Mouse (Mus musculus): ENCODE data around the gene Mid1. TPM values are rescaled to one million over a fixed set of nuclear protein-coding genes. Genes with fewer than 3 reads are reported as not detected.
A peak's percentile ranks its signal among the peaks of the same experiment; 100 is the strongest.
"Not testable (repeated sequence)": the region's sequence is repeated elsewhere in the genome, so short reads cannot be mapped to it uniquely, and the experiment has no call there.

Mid1 gene
- polyA plus RNA-seq, 1 experiment, result 7.6 TPM

- H3K4me3 ChIP-seq (ENCODE audit: insufficient read depth, low read length), result no peak overlapping the region
- no peaks in the 10 kb centered on the region for H3K4me1 ChIP-seq (ENCODE audit: control insufficient read depth, insufficient read depth, low read length)
- no peak for TF ChIP-seq CTCF (IDR thresholded peaks at IDR 0.05; ENCODE audit: extremely low read depth, insufficient read depth, low read length)
- TF ChIP-seq POLR2A (IDR thresholded peaks at IDR 0.05; ENCODE audit: extremely low read depth, insufficient read depth, low read length), result no peak
Observed at GRCm38 (mm10) chrX:169930868-169931267, 245.9 kb downstream of the Mid1 start.

DNA sequence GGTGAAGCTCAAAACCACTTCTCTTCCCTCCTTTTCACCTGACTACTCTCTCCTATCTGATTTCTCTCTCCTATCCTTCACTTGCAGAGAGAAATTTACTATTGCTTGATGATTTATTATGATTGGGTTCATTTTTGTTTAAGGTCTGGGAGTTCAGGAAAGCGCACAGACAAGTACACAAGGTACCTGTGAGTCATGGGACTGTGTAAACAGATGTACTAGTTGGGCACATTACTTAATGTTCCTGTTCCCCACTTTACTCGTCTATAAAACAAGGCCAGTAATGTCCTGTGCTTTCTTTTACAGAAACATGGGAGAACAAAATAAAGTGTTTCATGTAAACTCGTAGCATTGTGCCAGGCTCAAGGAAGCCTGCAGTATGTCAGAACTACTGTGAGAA lies 248.2 kb downstream of the Mid1 start:
- Histone ChIP-seq H3K4me3 (ENCODE audit: insufficient read depth, low read length) (no peak overlapping the region), H3K4me1 (ENCODE audit: control insufficient read depth, insufficient read depth, low read length) (no peaks in the 10 kb centered on the region), H3K27ac (ENCODE audit: insufficient read depth, low read length) (no peak overlapping the region)
- TF ChIP-seq CTCF (IDR thresholded peaks at IDR 0.05; ENCODE audit: extremely low read depth, insufficient read depth, low read length) (no peak), POLR2A (IDR thresholded peaks at IDR 0.05; ENCODE audit: extremely low read depth, insufficient read depth, low read length) (no peak)

More at GRCm38 (mm10) chrX:169930868-169931267, 245.9 kb downstream of the Mid1 start:
- H3K27ac ChIP-seq (ENCODE audit: insufficient read depth, low read length), result no peak overlapping the region

DNA sequence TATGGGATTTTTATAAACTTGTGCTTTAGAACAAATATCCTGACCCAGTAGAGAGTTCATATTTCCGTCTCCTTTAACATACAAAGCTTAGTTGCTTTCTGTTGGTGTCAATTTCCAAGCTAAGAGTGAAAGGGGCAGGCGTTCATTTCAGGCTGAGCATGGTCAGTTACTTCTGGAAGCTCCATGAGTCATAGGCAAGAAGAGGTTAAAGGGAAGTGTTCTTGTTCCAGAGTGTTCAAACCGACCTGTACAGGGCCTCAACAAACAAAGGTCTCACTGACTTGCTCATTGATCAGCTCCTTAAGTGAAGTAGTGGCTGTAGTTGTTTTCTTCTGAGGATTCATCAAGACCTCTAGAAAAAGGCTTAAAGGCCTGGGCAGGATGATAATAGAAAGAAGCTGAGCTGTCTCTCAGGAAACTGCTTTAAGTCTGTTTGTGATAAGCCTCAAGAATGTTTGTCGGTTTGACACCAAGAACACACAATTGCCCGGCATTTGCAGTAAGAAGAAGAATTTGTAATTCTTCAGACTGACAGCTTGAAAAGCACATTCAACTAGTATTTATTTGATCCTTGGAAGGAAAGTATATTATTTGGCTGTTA lies 252.2 kb downstream of the Mid1 start:
- Histone ChIP-seq H3K4me3 (ENCODE audit: insufficient read depth, low read length) (no peak overlapping the region), H3K27ac (ENCODE audit: insufficient read depth, low read length) (no peak overlapping the region), H3K4me1 (ENCODE audit: control insufficient read depth, insufficient read depth, low read length) (no peaks in the 10 kb centered on the region)
- TF ChIP-seq POLR2A (IDR thresholded peaks at IDR 0.05; ENCODE audit: extremely low read depth, insufficient read depth, low read length) (no peak), CTCF (IDR thresholded peaks at IDR 0.05; ENCODE audit: extremely low read depth, insufficient read depth, low read length) (no peak)

DNA sequence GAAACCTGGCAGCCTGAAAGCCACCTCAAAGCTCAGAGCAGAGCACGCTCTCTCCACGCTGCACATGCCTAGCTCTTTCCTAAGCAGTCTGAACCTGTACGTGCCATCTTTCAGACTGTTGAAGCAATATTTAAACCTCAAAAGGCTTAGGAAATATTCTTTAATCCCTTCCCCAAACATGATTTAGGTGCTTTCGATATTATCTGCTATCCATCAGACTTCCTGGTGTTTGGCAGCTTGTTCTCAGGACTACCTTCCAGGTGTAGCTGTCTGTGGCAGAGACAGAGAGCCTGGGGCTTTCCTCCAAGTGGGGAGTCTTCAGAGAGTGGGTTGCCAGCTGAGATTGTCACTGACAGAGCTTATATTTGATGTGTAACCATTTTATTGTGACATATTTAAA lies 255.5 kb downstream of the Mid1 start:
- Histone ChIP-seq H3K4me3 (ENCODE audit: insufficient read depth, low read length) (no peak overlapping the region), H3K27ac (ENCODE audit: insufficient read depth, low read length) (no peak overlapping the region), H3K4me1 (ENCODE audit: control insufficient read depth, insufficient read depth, low read length) (no peaks in the 10 kb centered on the region)
- TF ChIP-seq POLR2A (IDR thresholded peaks at IDR 0.05; ENCODE audit: extremely low read depth, insufficient read depth, low read length) (no peak), CTCF (IDR thresholded peaks at IDR 0.05; ENCODE audit: extremely low read depth, insufficient read depth, low read length) (no peak)

DNA sequence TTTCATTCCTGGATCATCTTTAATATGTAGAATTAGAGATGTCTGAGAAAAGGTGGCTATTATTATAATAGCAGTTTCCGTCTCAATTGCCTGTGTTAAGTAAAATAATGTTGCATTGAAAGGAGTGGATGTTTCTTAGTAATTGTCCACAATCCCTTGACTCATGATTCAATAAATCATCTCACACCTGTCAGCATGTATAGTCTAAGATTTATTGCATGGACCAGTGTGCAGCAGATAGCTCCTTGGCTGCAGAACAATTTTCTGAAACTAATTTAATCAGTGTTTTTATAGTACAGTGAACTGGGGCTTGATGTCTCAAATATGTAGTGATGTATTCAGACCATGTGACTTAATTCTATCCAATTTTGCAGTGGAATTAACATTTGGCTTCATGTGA lies 265.6 kb downstream of the Mid1 start:
- Histone ChIP-seq H3K4me3 (ENCODE audit: insufficient read depth, low read length) (no peak overlapping the region), H3K27ac (ENCODE audit: insufficient read depth, low read length) (no peak overlapping the region), H3K4me1 (ENCODE audit: control insufficient read depth, insufficient read depth, low read length) (no peaks in the 10 kb centered on the region)
- TF ChIP-seq POLR2A (IDR thresholded peaks at IDR 0.05; ENCODE audit: extremely low read depth, insufficient read depth, low read length), result no peak
- no peak for TF ChIP-seq CTCF (IDR thresholded peaks at IDR 0.05; ENCODE audit: extremely low read depth, insufficient read depth, low read length)

DNA sequence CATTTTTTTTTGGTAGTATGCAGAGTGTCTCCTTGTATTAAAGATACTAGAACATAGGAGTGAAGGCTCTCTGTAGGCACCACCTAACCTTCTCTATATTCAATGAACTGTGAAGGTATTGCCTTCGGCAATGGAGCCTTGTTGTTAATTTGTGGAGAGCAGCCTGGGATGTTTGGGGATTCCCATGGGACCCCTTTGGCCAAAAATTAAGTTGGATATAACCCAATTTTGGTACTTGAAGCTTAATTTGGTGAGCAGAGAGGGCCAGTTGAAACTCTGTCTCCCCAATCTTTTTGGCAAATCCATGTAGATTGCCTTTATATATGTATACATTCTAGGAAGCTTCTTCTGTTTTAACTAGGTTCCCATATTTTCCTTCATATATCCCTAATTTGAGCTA lies 284.3 kb downstream of the Mid1 start:
- TF ChIP-seq POLR2A (IDR thresholded peaks at IDR 0.05; ENCODE audit: extremely low read depth, insufficient read depth, low read length) (no peak), CTCF (IDR thresholded peaks at IDR 0.05; ENCODE audit: extremely low read depth, insufficient read depth, low read length) (no peak)
- Histone ChIP-seq H3K4me3 (ENCODE audit: insufficient read depth, low read length) (no peak overlapping the region), H3K27ac (ENCODE audit: insufficient read depth, low read length) (no peak overlapping the region), H3K4me1 (ENCODE audit: control insufficient read depth, insufficient read depth, low read length) (no peaks in the 10 kb centered on the region)

GRCm38 (mm10) chrX:169969765-169970164 lies 284.8 kb downstream of the Mid1 start:
- not testable (repeated sequence) for H3K4me3 ChIP-seq (ENCODE audit: insufficient read depth, low read length); H3K27ac ChIP-seq (ENCODE audit: insufficient read depth, low read length); H3K4me1 ChIP-seq (ENCODE audit: control insufficient read depth, insufficient read depth, low read length)

- not testable (repeated sequence) for H3K4me1 ChIP-seq (ENCODE audit: control insufficient read depth, insufficient read depth, low read length); H3K4me3 ChIP-seq (ENCODE audit: insufficient read depth, low read length); H3K27ac ChIP-seq (ENCODE audit: insufficient read depth, low read length)
Observed at GRCm38 (mm10) chrX:169970546-169970945, 285.5 kb downstream of the Mid1 start.

GRCm38 (mm10) chrX:169971562-169971961 lies 286.6 kb downstream of the Mid1 start:
- H3K27ac ChIP-seq (ENCODE audit: insufficient read depth, low read length); H3K4me3 ChIP-seq (ENCODE audit: insufficient read depth, low read length); H3K4me1 ChIP-seq (ENCODE audit: control insufficient read depth, insufficient read depth, low read length): not testable (repeated sequence)

DNA sequence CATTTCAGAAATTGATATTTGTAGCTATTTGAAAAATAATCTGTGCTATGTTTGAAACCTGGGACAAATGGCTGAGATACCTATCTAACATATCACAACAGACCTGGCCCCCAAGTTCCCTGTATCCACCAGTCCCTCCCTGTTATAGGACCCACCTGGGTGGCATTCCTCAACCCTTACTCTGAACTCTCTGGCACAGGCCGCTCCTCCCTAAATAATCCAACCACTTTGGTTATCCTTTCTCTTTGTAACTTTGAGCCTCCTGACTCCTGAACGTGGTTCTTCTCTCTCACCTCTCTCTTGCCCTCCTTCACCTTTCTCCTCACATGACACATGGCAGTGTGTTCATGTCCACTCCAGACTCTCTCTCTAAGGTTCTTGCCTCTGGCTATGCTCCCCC lies 287.1 kb downstream of the Mid1 start:
- H3K4me3 ChIP-seq (ENCODE audit: insufficient read depth, low read length); H3K27ac ChIP-seq (ENCODE audit: insufficient read depth, low read length); H3K4me1 ChIP-seq (ENCODE audit: control insufficient read depth, insufficient read depth, low read length): not testable (repeated sequence)

- H3K4me3 ChIP-seq (ENCODE audit: insufficient read depth, low read length); H3K4me1 ChIP-seq (ENCODE audit: control insufficient read depth, insufficient read depth, low read length): not testable (repeated sequence)
- peak overlapping the region; percentile 50; the same call in 1 of the 2 replicates for H3K27ac ChIP-seq (ENCODE audit: insufficient read depth, low read length)
Observed at GRCm38 (mm10) chrX:169972791-169973494, 287.9 kb downstream of the Mid1 start.

DNA sequence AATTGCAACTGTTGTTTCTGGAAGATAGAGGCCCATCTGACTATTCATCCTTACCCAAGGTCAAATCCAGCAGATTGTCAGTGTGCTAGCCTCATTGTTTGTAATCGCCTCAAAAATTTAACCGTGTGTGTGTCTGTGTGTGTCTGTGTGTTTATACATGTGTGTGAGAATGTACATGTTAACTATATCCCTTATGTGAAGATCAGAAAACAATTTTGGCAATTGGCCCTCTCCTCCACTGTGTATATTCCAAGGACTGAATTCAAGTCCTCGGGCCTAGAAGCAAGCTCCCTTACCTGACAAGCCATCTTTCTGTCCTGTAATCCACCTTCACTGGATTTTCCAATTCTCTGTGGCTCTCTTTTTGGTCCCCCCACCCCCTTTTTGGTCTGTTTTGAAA lies 288.8 kb downstream of the Mid1 start:
- H3K27ac ChIP-seq (ENCODE audit: insufficient read depth, low read length); H3K4me3 ChIP-seq (ENCODE audit: insufficient read depth, low read length); H3K4me1 ChIP-seq (ENCODE audit: control insufficient read depth, insufficient read depth, low read length): not testable (repeated sequence)

- not testable (repeated sequence) for H3K4me3 ChIP-seq (ENCODE audit: insufficient read depth, low read length); H3K4me1 ChIP-seq (ENCODE audit: control insufficient read depth, insufficient read depth, low read length)
Observed at GRCm38 (mm10) chrX:169974456-169974855, 289.5 kb downstream of the Mid1 start.

GRCm38 (mm10) chrX:169974974-169975373 lies 290.0 kb downstream of the Mid1 start:
- H3K4me1 ChIP-seq (ENCODE audit: control insufficient read depth, insufficient read depth, low read length); H3K27ac ChIP-seq (ENCODE audit: insufficient read depth, low read length); H3K4me3 ChIP-seq (ENCODE audit: insufficient read depth, low read length): not testable (repeated sequence)

More at GRCm38 (mm10) chrX:169974456-169974855, 289.5 kb downstream of the Mid1 start:
- H3K27ac ChIP-seq (ENCODE audit: insufficient read depth, low read length), result not testable (repeated sequence)

- H3K4me3 ChIP-seq (ENCODE audit: insufficient read depth, low read length); H3K4me1 ChIP-seq (ENCODE audit: control insufficient read depth, insufficient read depth, low read length): not testable (repeated sequence)
- peak overlapping the region; percentile 51; the same call in 1 of the 2 replicates for H3K27ac ChIP-seq (ENCODE audit: insufficient read depth, low read length)
Observed at GRCm38 (mm10) chrX:169975681-169976131, 290.7 kb downstream of the Mid1 start.
